Mouse (Mus musculus): ENCODE measurements around the gene Ankrd49. TPM values are rescaled to one million over a fixed set of nuclear protein-coding genes. Genes with fewer than 3 reads are reported as not detected.

The Ankrd49 gene
- 10 to 100 TPM; 13.2 to 15.8 (median 13.7) TPM for total RNA-seq (2022)

DNA sequence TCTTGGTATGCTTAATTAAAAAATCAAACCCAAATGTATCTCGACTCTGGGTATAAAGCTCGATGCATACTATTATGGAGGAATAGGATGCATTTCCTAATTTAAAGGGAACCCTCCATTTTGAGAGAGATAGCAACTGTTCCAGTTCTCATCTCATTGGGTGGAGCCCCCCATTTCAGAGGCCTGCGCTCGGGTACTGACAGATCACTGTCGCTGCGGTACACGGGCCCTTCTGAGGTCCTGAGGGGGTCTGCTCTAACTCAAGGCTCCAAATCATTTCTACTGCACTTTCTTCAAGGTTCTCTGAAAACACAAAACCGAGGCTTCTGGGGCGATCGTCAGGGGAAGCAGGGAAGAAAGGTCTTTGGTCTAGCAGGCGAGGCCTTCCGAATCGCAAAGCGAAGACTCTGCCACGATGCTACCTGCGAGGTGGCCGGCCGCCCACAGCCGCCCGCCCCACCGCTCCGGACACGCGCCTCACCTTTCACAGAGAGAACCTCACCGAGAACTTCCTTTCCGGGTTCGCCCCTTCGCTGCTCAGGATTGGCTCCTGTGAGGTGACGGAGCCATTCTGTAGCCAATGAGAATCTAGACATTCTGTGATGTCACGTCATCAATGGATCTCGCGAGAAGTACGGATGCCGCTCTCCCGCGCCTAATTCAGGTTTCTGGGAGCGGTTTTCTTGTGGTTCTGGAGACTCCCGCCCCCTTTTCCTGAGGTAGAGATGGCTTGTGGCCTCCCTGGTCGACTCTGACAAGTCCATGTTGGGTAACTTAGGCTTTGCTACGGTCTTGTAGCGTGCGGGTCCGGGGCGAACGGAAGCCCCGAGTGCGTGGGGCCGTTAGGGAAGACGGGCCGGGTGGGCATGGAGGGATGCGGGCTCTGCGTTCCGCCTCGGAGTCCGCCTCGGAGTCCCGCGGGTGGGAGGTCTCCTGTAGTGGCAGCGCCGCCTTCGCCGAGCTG lies at the start of gene Ankrd49, which contains the start of gene Mre11a:
Ankrd49 (minus strand) TSS at position 818 of the 964 bp plus-strand sequence.
Mre11a (plus strand) TSS at position 616 of the 964 bp plus-strand sequence.
- peak; percentile 91 for DNase-seq (ENCODE audit: low spot score in 2 of 2)

DNA sequence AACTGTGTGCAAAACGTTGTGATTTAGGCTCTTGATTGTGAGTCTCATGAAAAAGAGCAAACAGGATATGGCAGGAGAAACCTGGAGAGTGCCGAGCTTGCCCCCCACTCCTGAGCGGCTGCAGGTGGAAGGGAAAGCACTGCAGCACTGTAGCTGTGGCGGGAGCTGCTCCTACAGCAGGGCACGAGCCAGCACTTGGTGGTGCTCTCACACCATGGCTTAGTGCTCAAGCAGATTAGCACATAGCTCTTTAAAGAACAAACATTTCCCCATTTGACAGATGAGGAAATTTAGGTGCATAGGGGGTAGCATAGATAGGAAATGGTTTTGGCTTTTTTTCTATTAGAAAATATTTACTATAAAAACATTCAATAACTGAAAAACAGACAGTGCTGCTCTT lies 47.4 kb upstream of the Ankrd49 start:
- no peak for DNase-seq (ENCODE audit: low spot score in 2 of 2)

DNA sequence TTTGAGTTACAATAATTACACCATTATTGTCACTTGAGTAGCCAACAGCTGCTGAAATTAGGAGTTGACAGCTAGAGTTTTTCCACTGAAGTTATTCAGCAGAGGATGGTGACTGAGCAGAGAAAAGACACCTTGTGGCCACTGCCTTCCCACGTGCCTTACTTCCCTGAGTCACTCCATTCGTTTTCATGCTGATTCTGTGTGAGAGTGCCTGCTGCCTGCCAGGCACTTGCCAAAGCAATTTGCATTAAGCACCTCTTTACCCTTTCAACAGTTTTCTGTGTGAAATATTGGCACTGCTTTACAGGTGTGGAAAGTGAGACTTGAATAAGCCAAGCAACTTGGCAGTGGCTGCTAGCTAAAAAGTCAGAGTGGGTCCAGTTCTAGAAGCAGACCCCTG lies 43.2 kb upstream of the Ankrd49 start:
- DNase-seq (ENCODE audit: low spot score in 2 of 2): no peak

DNA sequence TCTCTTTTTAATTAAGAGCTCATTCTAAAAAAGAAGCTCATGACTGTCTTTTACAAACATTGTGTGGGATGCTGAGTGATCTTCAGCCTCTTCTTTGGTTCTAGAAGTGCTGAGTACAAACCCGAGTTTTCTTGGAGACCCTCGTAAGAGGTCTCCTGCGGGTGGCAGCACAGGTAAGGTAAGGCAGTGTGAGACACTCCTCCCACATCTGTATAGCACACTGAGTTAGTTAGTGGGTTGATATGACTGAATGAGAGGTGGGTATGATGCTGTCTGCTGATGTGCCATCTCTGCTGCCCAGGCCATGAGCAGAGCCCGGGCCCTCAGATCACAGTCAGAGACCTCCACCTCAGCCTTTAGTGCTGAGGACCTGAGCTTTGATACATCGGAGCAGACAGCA lies 40.2 kb upstream of the Ankrd49 start:
- no peak for DNase-seq (ENCODE audit: low spot score in 2 of 2)

DNA sequence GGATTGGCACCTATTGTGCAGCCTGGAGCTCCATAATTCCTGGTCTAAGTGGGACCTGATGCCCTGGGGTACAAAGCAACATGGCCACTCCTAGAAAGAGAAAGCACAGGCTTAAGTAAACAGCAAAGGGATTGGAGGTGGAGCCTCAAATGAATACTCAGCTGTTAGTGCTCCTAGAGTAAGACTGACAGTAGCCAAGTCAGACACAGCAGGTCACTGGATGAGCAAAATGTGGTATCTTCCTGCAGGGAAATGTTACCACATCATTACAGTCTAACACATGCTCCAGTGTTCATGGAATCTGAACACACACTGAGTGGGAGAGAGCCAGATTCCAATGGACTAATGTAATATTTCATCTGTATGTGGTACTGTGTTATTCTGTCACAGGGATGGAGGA lies 36.7 kb upstream of the Ankrd49 start:
- no peak for DNase-seq (ENCODE audit: low spot score in 2 of 2)

DNA sequence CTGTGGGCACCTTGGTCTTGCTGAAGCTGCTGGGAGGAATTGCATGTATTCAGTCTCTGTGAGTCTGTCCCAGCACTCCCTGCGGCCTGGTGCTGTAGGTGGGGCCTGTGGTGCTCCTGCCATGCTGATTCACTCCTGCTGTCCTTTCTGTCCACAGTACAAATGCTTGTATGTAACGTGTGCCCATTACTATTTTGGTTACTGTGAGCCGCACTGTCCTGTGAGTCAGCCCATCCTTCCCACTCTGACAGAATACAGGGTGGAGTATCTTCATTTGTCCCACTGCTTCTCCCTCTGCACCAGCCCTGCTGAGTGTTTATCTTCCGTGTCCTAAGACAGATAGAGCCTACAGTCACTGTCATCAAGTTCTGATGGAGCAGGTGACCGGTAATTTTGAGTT lies 25.5 kb upstream of the Ankrd49 start:
- peak in 1 of 2 experiments; percentile 65 for DNase-seq (ENCODE audit: low spot score in 2 of 2)

DNA sequence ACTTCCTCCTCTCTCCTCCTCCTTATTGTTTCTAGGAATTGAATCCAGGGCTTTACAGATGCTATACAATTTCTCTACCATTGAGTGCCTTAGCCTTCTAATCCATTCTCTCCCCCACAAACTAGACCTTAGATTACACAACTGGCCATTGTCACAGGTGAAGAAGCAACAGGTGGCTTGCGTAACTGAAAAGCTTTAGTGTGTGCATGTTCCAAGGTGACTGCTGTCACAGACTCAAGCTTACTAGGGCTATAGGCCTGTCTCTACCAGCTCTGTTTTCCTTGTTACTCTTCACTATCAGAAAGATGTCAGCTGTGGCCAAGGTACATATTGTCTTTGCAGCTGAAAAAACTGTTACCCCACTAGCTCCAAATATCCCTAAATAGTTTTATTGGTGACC lies 22.1 kb upstream of the Ankrd49 start:
- no peak for DNase-seq (ENCODE audit: low spot score in 2 of 2)

DNA sequence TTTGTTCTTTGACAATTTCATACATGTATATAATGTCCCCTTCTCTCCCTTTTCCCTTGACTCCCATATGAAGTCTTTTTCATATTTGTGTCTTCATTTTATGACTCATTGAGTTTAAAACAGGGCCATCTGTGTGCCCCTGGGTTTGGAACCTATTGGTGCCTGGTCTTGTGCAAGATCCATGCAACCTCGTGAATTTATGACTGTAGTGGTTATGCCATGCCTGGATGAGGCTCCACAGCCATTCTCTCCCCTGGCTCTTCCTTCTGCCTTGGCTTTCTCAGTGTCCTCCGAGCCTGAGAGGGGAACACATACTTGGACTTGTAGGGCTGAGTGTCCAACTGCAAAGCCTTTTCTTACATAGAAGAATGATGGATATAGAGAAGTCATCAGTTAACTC lies 21.1 kb upstream of the Ankrd49 start:
- DNase-seq (ENCODE audit: low spot score in 2 of 2): no peak

DNA sequence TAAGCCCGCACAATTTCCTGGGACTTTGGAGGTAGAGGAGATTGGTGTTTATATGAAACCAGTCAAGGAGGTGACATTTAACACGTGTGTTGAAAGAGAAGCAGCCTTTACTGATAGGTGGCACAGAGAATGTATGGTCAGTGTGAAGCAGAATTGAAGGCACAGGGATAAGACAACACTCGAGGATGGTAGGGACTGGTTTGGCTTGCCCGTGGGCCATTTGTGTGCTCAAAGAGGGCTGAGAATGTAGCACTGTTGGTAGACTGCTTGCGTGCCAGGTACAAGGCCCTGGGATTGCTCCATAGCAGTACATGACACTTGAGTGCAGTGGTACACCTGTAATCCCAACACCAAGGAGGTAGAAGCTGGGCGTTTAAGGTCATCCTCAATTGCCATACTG lies 2.7 kb upstream of the Ankrd49 start:
- no peak for DNase-seq (ENCODE audit: low spot score in 2 of 2)

DNA sequence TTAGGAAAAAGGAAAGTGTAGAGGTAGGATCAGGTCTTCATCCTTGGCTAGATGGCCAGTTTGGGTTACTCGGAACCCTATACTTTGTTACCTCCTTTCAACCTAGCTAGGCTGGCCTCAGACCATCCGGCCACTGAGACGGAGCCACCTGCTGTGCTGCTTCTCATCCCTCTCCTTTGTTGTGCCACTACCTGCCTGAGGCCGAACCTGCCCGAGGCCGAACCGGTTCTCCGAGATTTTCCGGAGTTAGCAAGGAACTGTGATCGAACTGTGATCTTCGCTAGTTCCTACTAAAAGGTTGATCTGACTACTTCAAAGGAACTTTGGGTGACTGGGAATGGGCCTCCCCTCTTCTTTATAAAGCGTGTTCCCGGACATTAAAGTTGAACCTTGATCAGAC lies 6.3 kb downstream of the Ankrd49 start:
- no peak for DNase-seq (ENCODE audit: low spot score in 2 of 2)

DNA sequence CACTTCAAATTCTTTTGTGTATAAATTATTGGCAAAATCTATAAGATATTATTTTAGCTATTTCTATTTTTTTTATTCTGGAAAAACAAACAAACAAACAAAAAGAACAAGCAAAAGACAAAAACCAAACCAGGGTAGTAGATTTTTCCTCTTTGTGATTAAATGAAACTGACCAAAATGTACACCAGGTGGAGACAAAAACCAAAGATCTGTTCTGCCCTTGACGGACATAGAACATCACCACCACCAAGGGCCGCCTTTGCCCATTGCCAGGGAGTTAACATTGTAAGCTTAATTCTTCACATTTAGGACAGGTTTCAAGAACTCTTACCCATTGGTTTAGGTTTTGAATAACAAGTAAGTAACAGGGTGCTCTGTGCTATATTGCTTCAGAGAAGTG lies 10.8 kb downstream of the Ankrd49 start:
- no peak for DNase-seq (ENCODE audit: low spot score in 2 of 2)

DNA sequence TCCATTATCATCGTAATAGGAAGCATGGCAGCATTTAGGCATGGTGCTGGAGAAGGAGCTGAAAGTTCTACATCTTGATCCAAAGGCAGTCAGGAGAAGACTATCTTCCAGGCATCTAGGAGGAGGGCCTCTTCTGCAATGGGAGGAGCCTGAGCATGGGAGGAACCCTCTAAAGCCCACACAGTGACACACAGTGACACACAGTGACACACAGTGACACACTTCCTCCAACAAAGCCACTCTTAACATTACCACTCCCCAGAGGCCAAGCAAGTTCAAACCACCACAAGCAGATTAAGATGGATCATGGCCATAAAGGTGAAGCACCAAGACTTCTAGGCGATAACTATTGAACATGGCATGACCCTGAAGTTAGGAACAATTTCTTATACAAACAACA lies 12.6 kb downstream of the Ankrd49 start:
- DNase-seq (ENCODE audit: low spot score in 2 of 2): no peak

DNA sequence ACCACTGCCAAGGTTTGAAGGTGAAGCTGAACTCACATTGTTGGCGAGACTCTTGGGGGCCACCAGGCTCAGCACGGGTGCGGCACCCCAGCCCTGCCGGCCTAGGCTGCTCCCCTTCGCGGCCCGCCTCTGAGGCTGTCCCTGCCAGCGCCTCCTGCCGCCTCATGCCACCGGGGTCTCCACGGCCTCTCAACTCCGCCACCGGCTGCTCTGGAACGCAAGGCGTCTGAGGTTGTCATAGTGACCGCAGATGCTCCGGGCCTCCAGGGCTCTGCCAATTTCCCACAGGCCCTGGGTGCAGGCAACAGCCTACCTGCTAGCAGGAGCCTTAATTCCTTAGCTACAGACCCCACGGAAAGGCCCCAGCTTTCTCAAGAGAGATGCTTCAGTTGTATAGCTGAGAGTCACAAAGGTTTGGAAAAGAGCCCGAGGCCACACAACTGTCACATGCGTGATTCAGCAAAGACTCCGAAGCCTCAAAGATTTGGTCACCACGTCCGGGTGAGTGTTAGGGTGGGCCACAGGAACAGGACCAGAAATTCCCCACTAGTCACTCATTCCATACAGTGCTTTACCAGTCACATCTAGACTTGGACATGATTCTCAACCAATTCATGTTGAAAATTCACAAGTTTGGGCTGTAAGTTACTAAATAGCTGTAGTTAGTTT lies 13.7 kb downstream of the Ankrd49 start, which contains the start of gene 1700012B09Rik:
1700012B09Rik (minus strand) TSS at position 228 of the 669 bp plus-strand sequence.
- no peak for DNase-seq (ENCODE audit: low spot score in 2 of 2)

DNA sequence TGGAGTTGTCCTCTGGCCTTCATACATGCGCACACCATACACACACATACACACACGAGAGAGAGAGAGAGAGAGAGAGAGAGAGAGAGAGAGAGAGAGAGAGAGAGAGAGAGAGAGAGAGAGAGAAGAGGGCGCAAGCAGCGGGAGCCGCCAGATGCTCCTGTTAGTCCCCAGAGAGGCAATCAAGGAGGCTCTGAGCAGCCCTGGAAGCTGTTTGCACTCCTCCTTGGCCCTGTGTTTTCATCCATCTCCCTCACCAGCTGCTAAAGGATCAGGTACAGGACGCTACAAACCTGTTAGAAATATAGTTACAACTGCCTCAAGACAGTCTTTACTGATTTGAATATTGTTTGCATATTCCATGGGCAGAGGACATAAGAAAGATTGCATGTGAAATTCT lies 14.8 kb downstream of the Ankrd49 start:
- DNase-seq (ENCODE audit: low spot score in 2 of 2): no peak

DNA sequence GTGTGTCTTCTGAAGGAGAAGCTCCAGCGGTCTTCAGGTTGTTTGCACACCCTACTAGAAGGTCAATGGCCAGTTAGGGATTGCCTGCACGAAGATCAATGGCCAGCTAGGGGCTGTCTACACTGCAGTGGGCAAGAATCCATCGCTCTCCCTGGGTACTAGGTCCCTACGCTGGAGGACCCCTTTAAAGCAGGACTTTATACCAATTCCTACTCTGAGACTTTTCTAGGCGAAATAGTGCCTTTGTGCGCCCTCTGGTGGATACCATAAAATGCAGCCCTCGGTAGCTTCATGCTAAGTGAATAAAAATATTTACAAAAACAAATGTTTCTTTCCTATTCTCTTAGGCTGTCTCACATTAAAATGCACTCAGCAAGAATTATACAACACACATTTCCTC lies 19.9 kb downstream of the Ankrd49 start:
- DNase-seq (ENCODE audit: low spot score in 2 of 2): peak in 1 of 2 experiments; percentile 18

DNA sequence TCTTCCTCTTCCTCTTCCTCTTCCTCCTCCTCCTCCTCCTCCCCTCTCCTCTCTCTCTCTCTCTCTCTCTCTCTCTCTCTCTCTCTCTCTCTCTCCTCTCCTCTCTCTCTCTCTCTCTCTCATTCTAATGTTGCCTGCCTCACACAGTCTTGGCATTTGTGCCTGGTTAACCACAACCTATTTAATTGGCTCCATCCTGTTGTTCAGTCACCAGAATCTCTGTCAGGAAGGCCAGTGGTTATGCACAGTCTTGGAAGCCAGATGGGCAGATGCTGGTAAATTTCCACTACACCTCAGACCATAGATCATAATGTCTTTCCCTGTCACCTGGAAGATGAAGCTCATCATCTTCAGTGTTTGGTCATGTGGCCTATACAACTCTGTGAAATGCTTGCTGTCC lies 25.4 kb downstream of the Ankrd49 start:
- DNase-seq (ENCODE audit: low spot score in 2 of 2): no peak

DNA sequence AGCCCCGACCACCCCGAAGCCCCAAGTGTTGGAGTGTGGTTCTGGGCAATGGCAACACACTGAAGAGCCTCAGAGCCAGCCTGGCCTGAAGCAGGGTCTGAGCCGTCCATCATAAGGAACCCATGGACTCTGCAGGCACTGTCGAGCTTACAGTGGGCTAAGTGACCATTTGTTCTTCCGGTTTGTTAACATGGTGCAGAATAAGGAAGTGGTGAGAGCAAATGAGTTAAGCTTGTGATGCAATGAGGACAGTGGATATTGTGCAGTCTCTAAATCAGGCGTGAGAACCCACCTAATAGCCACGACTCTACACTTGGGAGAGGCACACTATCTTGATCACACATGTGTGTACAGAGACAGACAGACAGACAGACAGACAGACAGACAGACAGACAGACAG lies 26.1 kb downstream of the Ankrd49 start:
- no peak for DNase-seq (ENCODE audit: low spot score in 2 of 2)

DNA sequence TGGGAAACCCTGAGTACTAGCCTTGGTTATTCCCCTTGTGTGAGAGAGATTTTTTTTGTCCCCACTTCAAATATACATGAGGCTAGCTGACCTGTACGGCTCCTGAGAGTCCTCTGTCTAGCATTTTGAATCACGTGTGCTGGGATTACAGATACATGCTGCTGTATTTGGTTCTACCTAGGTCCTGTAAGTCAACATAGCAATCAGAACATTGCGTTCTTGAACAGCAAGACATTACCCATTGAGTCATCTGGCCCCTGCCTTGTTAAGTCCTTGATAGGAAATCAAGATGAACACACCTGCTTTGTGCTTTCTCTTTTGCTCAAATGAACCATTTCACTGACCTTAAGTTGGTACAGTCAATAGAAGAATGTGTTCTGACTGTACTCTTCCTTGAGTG lies 30.2 kb downstream of the Ankrd49 start:
- no peak for DNase-seq (ENCODE audit: low spot score in 2 of 2)

DNA sequence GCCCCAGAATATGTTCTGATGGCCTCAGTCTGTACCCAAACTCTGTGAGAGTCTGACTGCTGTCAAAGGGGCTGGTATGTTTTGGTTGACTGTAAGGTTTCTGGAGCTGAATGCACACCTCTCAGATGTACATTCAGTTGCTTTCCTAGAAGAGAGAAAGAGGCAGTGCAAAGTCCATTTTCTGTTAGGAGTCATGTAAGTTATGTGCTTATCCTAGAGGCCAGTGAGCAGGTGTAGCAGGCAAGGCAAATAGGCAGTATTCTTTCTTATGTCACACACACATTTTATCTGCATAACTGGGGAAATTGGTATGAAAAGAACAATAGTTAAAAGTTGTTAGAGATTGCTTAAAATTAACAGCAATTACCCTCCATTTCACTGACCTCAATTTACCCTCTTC lies 30.7 kb downstream of the Ankrd49 start:
- no peak for DNase-seq (ENCODE audit: low spot score in 2 of 2)

DNA sequence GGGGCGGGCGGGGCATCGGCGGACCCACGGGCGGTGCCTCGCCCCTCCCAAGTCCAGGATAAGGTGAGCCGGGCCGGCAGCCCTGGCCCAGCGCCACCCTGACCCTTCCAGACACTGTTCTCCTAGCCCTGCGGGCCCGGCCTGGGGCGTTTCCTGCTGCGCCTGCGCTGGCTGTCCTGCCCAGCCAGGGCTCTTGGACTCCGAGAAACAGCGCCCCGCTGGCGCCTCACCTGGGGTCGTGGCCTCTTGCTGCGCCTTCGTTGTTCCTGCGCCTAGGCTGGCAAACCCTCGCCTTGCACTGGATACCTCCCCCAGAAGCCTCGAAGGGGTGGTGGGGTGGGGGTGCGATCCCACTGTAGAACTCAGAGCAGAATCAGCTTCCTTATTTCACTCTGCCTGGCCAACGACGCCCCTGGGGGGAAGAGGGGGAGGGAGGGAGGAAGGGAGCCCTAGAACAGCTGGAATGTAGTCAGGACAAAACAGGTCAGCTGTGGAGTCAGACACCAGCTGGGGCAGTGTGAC lies 32.6 kb downstream of the Ankrd49 start, which contains the start of gene Fut4:
Fut4 (minus strand) TSS at position 393 of the 522 bp plus-strand sequence.
- DNase-seq (ENCODE audit: low spot score in 2 of 2): no peak

DNA sequence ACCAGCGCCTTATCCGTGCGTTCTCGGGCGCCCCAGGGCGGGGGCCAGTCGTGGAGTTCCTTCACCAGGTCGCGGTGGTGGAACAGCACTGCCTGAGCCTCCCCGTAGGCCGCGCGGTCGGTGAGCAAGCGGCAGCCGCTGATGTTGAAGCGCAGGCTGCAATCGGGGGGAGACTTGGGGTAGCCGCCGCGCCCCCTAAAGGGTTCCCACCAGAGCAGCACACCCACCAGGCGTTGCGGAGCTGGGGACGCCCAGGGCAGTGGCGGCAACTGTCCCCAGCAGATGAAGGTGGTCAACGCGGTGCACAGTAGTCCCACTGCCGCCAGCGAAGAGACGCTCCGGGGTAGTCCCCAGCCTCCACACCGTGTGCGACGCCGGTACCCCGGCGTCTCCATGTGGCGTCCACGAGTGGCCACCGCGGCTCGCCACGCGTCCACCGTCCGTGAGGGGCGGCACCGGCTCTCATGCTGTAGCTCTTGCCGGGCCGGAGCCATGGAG lies 33.1 kb downstream of the Ankrd49 start:
- DNase-seq (ENCODE audit: low spot score in 2 of 2): no peak

Measured in left cerebral cortex, adult 8-10 months (tissue).